Comparison of ENCODE assay signal across 15 mouse cellular contexts in the genomic region with DNA sequence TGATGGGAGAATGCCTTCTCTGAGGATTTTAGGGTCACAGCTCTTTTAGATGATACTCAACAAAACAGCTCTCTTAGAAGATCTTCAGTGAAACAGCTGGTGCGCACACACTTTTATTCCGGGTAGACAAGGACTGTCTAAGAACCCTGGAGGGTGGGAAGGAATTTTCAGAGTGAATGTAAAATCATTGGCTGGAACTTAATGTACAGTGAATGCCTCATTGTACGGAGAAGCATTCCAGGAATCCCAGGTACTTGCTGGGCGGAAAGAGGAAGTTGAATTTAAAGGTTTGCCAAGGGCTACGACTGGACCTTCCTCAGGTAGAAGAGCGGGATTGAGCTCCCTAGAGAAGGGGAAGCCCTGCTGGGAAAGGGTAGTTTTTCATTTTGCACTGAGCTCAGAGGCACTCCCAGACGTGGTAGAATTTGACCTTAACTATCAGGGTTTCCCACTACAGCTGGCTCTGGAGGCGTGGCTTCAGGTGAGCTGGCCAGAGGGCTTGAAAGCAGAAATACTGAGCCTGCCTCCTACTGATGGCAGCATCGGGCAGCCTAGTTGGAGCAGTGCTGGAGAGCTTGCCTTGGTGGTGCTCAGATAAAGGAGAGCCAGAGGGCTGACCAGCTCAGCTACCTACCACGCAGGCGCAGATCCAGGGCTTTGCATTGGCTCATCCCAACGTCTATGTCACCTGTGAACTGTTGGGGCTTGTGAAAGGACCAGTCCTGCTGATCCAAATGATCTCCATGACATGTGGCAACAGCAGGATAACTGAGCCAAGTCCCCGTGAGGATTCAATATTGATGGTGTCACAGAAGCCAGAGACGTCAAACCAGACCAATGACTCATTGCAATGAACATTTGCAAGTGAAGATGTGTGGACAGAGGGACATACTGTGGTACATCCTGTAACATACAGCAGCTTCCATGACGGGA. TPM values are rescaled to one million over a fixed set of nuclear protein-coding genes. Genes with fewer than 3 reads are reported as not detected.
A peak's percentile ranks its signal among the peaks of the same experiment; 100 is the strongest.
DNase-seq lines count a peak whose midpoint lies in the region; ATAC-seq and TF ChIP-seq lines count a peak whose summit lies in the region.
"Had no signal": no experiment of that assay in that cellular context is flagged by ENCODE, and none has a peak within 500 bp of the region (broad histone marks: within the 10 kb centered on the region; RNA-seq: fewer than 3 reads in every experiment).

No protein-coding gene starts in this region.

- 0 out of 4 replicates have a peak, but pooled peaks cover 0 to 3% of the 10 kb centered on the region in 2 experiments for H3K4me1 ChIP-seq in CH12.LX (ENCODE audit: control insufficient read depth in 1 of 2, insufficient read depth in 2 of 2)
- peaks cover 35% of the 10 kb centered on the region for H3K4me1 ChIP-seq in E14TG2a.4 (replicated peaks; ENCODE audit: low read depth, low read length)
- H3K4me1 ChIP-seq in intestine, embryonic 15.5 days (replicated peaks) = 0 out of 2 replicates have a peak, but pooled peaks cover 2% of the 10 kb centered on the region
- H3K4me1 ChIP-seq in lung, postnatal 0 days (ENCODE audit: insufficient read depth, low read depth, low read length) = no peaks in the 10 kb centered on the region
- peaks cover 5% of the 10 kb centered on the region; the same call in 1 of the 2 replicates for H3K4me1 ChIP-seq in forebrain, embryonic 13.5 days

- H3K27ac ChIP-seq in CH12.LX (ENCODE audit: insufficient read depth, low read depth) = no peak overlapping the region
- no peak overlapping the region for H3K27ac ChIP-seq in intestine, embryonic 15.5 days
- peak overlapping the region; percentile 66; the same call in 1 of the 2 replicates for H3K27ac ChIP-seq in lung, postnatal 0 days (ENCODE audit: low read length)
- H3K27ac ChIP-seq in forebrain, embryonic 13.5 days = no peak overlapping the region
- H3K27ac ChIP-seq: forebrain, embryonic 10.5 days; left cerebral cortex, adult 2 months; liver, embryonic 14.5 days; midbrain, embryonic 12.5 days had no signal

- ATAC-seq in intestine, embryonic 15.5 days = peak; percentile 78
- peak; percentile 75 for ATAC-seq in lung, postnatal 0 days
- ATAC-seq in forebrain, embryonic 13.5 days = no peak
- no peak for ATAC-seq in CD4-positive, CD25-positive, alpha-beta regulatory T cell, adult 4 months
- ATAC-seq: inflammation-experienced regulatory T-cells, adult 6 months had no signal

- in situ Hi-C loops in CH12.LX (cut with MboI; ENCODE audit: low pct_ligation_motif_present, low pct_unique_long_range_greater_than_20kb, low sequenced_read_pairs) = no loop called here

- H3K9me3 ChIP-seq in CH12.LX (replicated peaks; ENCODE audit: low read length) = no peaks in the 10 kb centered on the region
- H3K9me3 ChIP-seq in E14TG2a.4 (ENCODE audit: low read length) = no peaks in the 10 kb centered on the region
- no peaks in the 10 kb centered on the region for H3K9me3 ChIP-seq in intestine, embryonic 15.5 days
- H3K9me3 ChIP-seq in lung, postnatal 0 days (ENCODE audit: low read length) = no peaks in the 10 kb centered on the region
- no peaks in the 10 kb centered on the region for H3K9me3 ChIP-seq in forebrain, embryonic 13.5 days (replicated peaks)
- H3K9me3 ChIP-seq: forebrain, embryonic 10.5 days; G1E; midbrain, embryonic 12.5 days had no signal

- DNase-seq in CH12.LX (ENCODE audit: extremely low read depth) = no peak
- peak; percentile 71 for DNase-seq in lung, postnatal 0 days (ENCODE audit: low spot score)
- DNase-seq in right cerebral cortex, postnatal 14 days = no peak
- DNase-seq: cerebellum, adult 2 months; heart, postnatal 36 days had no signal

- H3K36me3 ChIP-seq in CH12.LX (replicated peaks in 1 of 2; ENCODE audit: control insufficient read depth in 1 of 2, insufficient read depth in 1 of 2, low read length in 1 of 2) = no peaks in the 10 kb centered on the region
- H3K36me3 ChIP-seq in E14TG2a.4 (ENCODE audit: insufficient read depth, low read length) = peaks cover 26% of the 10 kb centered on the region
- no peaks in the 10 kb centered on the region for H3K36me3 ChIP-seq in intestine, embryonic 15.5 days
- no peaks in the 10 kb centered on the region for H3K36me3 ChIP-seq in lung, postnatal 0 days (ENCODE audit: insufficient read depth, low read length)
- no peaks in the 10 kb centered on the region for H3K36me3 ChIP-seq in forebrain, embryonic 13.5 days (ENCODE audit: poor library complexity, severe bottlenecking)
- H3K36me3 ChIP-seq: forebrain, embryonic 10.5 days; midbrain, embryonic 12.5 days had no signal

- TF ChIP-seq POLR2A in CH12.LX (IDR thresholded peaks at IDR 0.05; ENCODE audit: low read depth, low read length) = no peak

- no peaks in the 10 kb centered on the region for H3K79me2 ChIP-seq in CH12.LX (replicated peaks; ENCODE audit: control insufficient read depth, extremely low read depth, insufficient read depth, poor library complexity, severe bottlenecking)

- WGBS in intestine, embryonic 15.5 days = 58% methylated on average over 15 of the region's 15 CpGs
- 44% methylated on average over 15 of the region's 15 CpGs for WGBS in lung, postnatal 0 days
- WGBS in forebrain, embryonic 13.5 days = 69% methylated on average over 15 of the region's 15 CpGs

- H3K4me3 ChIP-seq in CH12.LX (replicated peaks in 1 of 3; ENCODE audit: low read depth in 2 of 3, low read length in 2 of 3, poor library complexity in 1 of 3) (no peak overlapping the region), E14TG2a.4 (replicated peaks; ENCODE audit: low read length) (peak overlapping the region; percentile 50)
- H3K4me3 ChIP-seq in intestine, embryonic 15.5 days (replicated peaks) = no peak overlapping the region
- no peak overlapping the region; the same call in 1 of the 2 replicates for H3K4me3 ChIP-seq in lung, postnatal 0 days (ENCODE audit: low read depth, low read length)
- no peak overlapping the region for H3K4me3 ChIP-seq in forebrain, embryonic 13.5 days
- H3K4me3 ChIP-seq: forebrain, embryonic 10.5 days; left cerebral cortex, adult 2 months; midbrain, embryonic 12.5 days had no signal

- H3K27me3 ChIP-seq in CH12.LX (replicated peaks) (peaks cover 26% of the 10 kb centered on the region), E14TG2a.4 (ENCODE audit: insufficient read depth, low read length) (no peaks in the 10 kb centered on the region)
- no peaks in the 10 kb centered on the region for H3K27me3 ChIP-seq in intestine, embryonic 15.5 days (replicated peaks)
- no peaks in the 10 kb centered on the region for H3K27me3 ChIP-seq in lung, postnatal 0 days (replicated peaks; ENCODE audit: insufficient read depth, low read length)
- no peaks in the 10 kb centered on the region for H3K27me3 ChIP-seq in forebrain, embryonic 13.5 days
- H3K27me3 ChIP-seq: midbrain, embryonic 12.5 days had no signal

- peak overlapping the region; percentile 35; the same call in 1 of the 2 replicates for H3K4me2 ChIP-seq in CH12.LX (ENCODE audit: insufficient read depth, low read depth, poor library complexity, severe bottlenecking)
- H3K4me2 ChIP-seq in intestine, embryonic 15.5 days (replicated peaks) = peak overlapping the region; percentile 19; the same call in 1 of the 2 replicates
- H3K4me2 ChIP-seq in lung, postnatal 0 days (replicated peaks; ENCODE audit: low read depth, low read length) = peak overlapping the region; percentile 43
- no peak overlapping the region for H3K4me2 ChIP-seq in forebrain, embryonic 13.5 days
- H3K4me2 ChIP-seq: midbrain, embryonic 12.5 days had no signal

- TF ChIP-seq EP300 in CH12.LX (IDR thresholded peaks at IDR 0.05; ENCODE audit: low read length) = no peak
- TF ChIP-seq EP300 in lung, postnatal 0 days (IDR thresholded peaks at IDR 0.05) = peak; percentile 87

- no peak for TF ChIP-seq RAD21 in CH12.LX (IDR thresholded peaks at IDR 0.05; ENCODE audit: low read depth, low read length)

- H3K9ac ChIP-seq in CH12.LX (ENCODE audit: insufficient read depth, low read depth) = no peak overlapping the region
- no peak overlapping the region for H3K9ac ChIP-seq in intestine, embryonic 15.5 days
- no peak overlapping the region; the same call in 1 of the 2 replicates for H3K9ac ChIP-seq in lung, postnatal 0 days (replicated peaks; ENCODE audit: low read depth)
- no peak overlapping the region for H3K9ac ChIP-seq in forebrain, embryonic 13.5 days
- H3K9ac ChIP-seq: liver, embryonic 14.5 days; midbrain, embryonic 12.5 days had no signal

- dilution Hi-C loops in CH12.LX (cut with MboI; ENCODE audit: extremely low pct_ligation_motif_present, extremely low pct_unique_long_range_greater_than_20kb, low sequenced_read_pairs) = no loop called here

- TF ChIP-seq CTCF in CH12.LX (conservative IDR thresholded peaks at IDR 0.05 in 1 of 2, IDR thresholded peaks at IDR 0.05 in 1 of 2; ENCODE audit: low read depth in 2 of 2, low read length in 2 of 2) = no peak
- TF ChIP-seq CTCF in E14TG2a.4 (conservative IDR thresholded peaks at IDR 0.05; ENCODE audit: low read length) = no peak
- TF ChIP-seq CTCF in lung, postnatal 0 days (IDR thresholded peaks at IDR 0.05) = no peak

TF ChIP-seq in CH12.LX, 34 proteins besides CTCF, POLR2A, EP300 and RAD21 (continues in another document):
- TF ChIP-seq GABPA (IDR thresholded peaks at IDR 0.05; ENCODE audit: insufficient replicate concordance, low read depth, low read length) (no peak), SMC3 (IDR thresholded peaks at IDR 0.05; ENCODE audit: low read depth, low read length) (no peak), ELF1 (IDR thresholded peaks at IDR 0.05; ENCODE audit: low read depth, low read length) (no peak), MEF2A (IDR thresholded peaks at IDR 0.05; ENCODE audit: borderline replicate concordance, low read depth, low read length) (no peak), E2F4 (IDR thresholded peaks at IDR 0.05; ENCODE audit: insufficient replicate concordance, low read depth, low read length) (no peak), MAX (IDR thresholded peaks at IDR 0.05; ENCODE audit: low read length) (no peak)

RNA-seq across cellular contexts. Expression of gene Plekhb1, which starts 17.0 kb away (rescaled TPM):
- 0.04 and 0.08 TPM in 2 replicates for total RNA-seq in CH12.LX (2012; rRNA removed)
- not detected in 2 replicates for total RNA-seq in CH12.LX (2014; rRNA removed)
- not detected in 2 replicates for polyA plus RNA-seq in CH12.LX (2012; ENCODE audit: insufficient read length, low read depth)
- 14.6 and 15.3 TPM in 2 replicates for polyA plus RNA-seq in intestine, embryonic 15.5 days (2015; fragmentation: Nextera tagmentation; extraction: Ambion mirVana)
- 44.4 and 46.0 TPM in 2 replicates for polyA plus RNA-seq in lung, postnatal 0 days (2015; fragmentation: Nextera tagmentation; extraction: Ambion mirVana)
- polyA plus RNA-seq in forebrain, embryonic 13.5 days (2015; fragmentation: Nextera tagmentation; extraction: Ambion mirVana) = 3.5 and 3.9 TPM in 2 replicates
- under 1 TPM; 0.35 to 0.98 TPM for polyA plus RNA-seq in CD4-positive, CD25-positive, alpha-beta regulatory T cell, adult 4 months (2017; shearing (Covaris generic))
- total RNA-seq: G1E had no signal
- polyA plus RNA-seq: G1E had no signal

RNA-seq across cellular contexts. Expression of gene Fam168a, which starts 27.2 kb away (rescaled TPM):
- 3.4 and 4.0 TPM in 2 replicates for total RNA-seq in CH12.LX (2012; rRNA removed)
- total RNA-seq in CH12.LX (2014; rRNA removed) = 4.9 and 5.2 TPM in 2 replicates
- 11.6 and 15.0 TPM in 2 replicates for polyA plus RNA-seq in CH12.LX (2012; ENCODE audit: insufficient read length, low read depth)
- 25.1 and 26.9 TPM in 2 replicates for polyA plus RNA-seq in intestine, embryonic 15.5 days (2015; fragmentation: Nextera tagmentation; extraction: Ambion mirVana)
- 28.2 and 35.8 TPM in 2 replicates for polyA plus RNA-seq in lung, postnatal 0 days (2015; fragmentation: Nextera tagmentation; extraction: Ambion mirVana)
- polyA plus RNA-seq in forebrain, embryonic 13.5 days (2015; fragmentation: Nextera tagmentation; extraction: Ambion mirVana) = 80.0 and 85.9 TPM in 2 replicates
- 10 to 100 TPM; 21.6 to 32.8 TPM for polyA plus RNA-seq in CD4-positive, CD25-positive, alpha-beta regulatory T cell, adult 4 months (2017; shearing (Covaris generic))

Comparison
In these comparisons a context has a peak if more than half of its experiments do, and no peak if none do; other contexts are left out.
1. ATAC-seq: peak in intestine, embryonic 15.5 days (single experiment) and lung, postnatal 0 days (single experiment); none in forebrain, embryonic 13.5 days (single experiment) and CD4-positive, CD25-positive, alpha-beta regulatory T cell, adult 4 months (single experiment).